Mouse (Mus musculus) olfactory bulb, adult 2 months (tissue): Measurements from ENCODE around the gene Spin4.

Experiments used
- CTCF ChIP-seq: fragments of 200-500 bp; IDR thresholded peaks from 2 replicates; pipeline ENCODE4 v1.5.1; 2012; ENCODE audit warnings: low read depth, mild to moderate bottlenecking, low read length, moderate library complexity; ENCODE audit not compliant: insufficient read depth
- POLR2A ChIP-seq: fragments of 200-500 bp; IDR thresholded peaks from 2 replicates; pipeline ENCODE4 v1.6.1; 2012; ENCODE audit warnings: mild to moderate bottlenecking, low read depth, low read length, moderate library complexity; ENCODE audit not compliant: insufficient read depth

DNA sequence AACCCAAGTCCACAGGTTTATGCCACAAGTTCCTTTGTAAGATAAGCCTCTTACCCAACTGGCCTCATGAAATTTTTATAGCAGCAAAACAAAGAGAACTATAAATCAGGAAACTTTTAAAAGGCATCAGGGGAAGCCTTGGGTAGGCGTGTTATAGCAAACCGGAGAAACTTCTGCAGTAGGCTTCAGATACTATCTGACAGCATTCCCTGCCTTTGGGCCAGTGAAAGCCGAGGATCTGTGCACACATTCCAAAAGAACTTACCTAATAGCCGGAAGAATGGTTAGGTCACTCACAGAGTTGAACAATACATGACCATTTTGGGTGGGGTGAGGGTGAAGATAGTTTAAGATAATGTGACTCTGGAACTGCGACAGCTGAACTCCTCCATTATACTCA, 1.4 kb upstream of the Spin4 start:
- no peak for TF ChIP-seq CTCF
- TF ChIP-seq POLR2A, result no peak
